Mouse (Mus musculus) frontal cortex, postnatal 25 days (tissue): ENCODE results near the gene Acad11.

Experiments used
- DNase-seq, 2 experiments: peaks; one replicate each; pipeline ENCODE4 v3.0.0; 2022; ENCODE audit warnings: low spot score in 2 of 2

Acad11 gene

DNA sequence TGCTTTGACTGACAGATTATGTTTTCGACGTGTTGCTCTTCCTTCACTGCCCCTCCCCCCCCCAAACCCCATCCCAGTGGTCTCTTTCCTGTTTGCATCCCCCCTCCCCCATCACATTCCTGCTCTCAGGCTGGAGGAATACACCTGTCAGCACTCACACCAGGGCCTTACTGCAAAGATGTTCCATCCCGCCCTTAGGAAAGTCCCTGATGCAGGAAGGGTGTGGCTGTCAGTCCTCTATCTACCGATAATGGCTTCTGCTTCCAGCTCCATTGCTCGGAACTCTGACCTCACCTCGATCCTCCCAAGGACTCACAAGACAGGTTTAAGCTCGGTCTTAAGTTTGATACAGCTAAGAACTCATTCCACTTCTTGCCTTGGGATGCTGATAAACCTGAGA lies 83.5 kb downstream of the Acad11 start:
- no peak for DNase-seq

DNA sequence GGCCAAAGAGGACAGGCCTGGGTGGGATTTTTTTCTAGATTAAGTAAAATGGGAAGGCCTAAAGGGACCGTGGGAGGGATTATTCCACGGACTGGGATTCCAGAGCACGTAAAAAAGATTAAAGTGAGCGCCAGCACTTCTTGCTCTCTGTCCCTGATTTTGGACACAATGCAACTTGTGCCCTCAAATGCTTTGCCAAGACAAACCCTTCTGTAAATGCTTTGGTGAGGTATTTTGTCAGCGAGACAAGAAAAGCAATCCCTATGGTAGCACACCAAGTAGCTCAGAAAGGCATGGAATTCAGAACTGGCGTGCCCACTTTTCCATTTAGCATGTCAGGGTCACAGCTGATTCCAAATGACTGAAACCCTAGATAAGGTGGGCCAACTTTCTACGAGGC lies 85.8 kb downstream of the Acad11 start:
- DNase-seq: no peak

DNA sequence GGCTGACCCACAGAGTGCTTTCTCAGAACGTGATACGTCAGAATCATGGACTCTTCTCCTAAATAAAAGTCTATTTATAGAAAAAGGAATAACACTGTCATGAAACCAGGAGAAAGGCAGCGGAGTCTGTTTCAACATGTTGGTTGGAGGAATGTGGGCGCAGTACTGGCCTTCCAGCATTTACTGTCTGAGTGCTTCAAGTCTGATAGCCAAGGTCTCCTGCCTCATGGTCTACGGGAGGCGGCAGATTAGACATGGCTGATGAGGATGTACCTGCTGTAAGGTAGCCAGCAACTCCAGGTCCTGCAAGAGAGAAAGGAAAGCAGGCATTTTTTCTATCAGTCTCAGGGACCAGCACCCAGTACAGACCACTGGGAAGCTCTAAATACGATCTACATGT lies 88.9 kb downstream of the Acad11 start:
- no peak for DNase-seq

DNA sequence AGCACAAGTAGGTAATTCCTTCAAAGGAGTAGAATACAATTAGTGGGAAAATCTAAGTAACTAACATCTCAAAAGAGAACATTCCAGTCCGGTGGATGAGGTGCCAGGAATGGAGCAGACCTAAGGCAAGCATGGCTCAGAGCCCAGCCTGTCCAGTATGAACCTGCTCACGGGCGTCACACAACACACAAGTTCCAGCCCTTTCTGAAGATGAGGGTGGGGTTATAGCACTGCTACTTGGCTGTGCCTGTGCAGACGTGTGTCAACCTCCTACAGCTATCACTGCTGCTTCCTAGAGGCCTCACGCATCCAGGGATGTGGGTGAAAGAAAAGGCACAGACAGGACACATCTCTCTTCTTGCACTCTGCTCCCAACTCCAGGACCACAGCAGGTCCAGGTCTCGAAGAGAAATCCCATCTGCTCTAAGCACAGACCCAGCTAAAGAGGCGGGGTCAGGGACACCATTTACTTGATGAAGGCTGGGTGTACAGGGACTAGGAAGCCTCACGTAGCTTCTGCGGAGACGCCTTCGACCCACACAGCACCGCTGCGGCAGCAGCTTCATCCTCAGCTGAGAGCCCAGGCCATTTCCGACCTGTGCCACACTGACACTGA lies 92.0 kb downstream of the Acad11 start:
- no peak for DNase-seq

DNA sequence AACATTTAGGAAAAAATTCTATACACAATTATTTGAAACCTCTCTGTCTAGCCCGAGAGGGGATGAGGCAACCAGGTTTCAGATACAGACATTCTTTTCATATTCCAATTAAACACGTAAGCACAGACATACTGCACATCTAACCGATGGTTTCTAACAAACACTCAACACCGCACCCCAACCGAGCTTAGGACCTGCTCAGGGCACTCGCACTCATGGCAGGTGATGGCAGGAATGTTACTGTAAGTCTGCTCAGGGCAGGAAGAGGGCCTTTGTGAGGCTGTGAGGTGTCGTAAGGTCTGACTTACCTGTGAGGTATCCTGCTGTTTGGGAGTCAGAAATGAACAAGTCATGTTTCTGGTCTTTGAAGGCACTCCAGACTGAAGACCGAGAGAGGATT lies 93.3 kb downstream of the Acad11 start:
- no peak for DNase-seq

DNA sequence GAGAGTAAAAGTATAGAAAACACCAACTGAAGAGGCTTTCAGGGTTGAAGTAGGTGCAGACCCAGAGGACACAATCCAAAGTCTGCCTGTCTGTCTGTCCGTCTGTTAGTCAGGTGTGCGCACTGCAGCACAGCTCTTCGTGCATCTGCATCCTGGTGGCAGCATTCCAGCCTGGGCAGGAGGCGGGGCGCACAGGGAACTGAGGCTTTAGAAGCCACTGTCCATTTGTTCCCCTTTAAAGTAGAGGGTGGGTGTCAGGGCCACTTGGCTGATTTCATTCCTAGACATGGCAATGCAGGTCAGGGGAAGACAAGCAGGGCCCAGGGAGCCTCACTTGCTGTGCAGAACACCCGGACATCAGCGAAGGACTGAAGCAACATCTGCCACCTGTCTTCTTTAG lies 94.1 kb downstream of the Acad11 start:
- DNase-seq: no peak

DNA sequence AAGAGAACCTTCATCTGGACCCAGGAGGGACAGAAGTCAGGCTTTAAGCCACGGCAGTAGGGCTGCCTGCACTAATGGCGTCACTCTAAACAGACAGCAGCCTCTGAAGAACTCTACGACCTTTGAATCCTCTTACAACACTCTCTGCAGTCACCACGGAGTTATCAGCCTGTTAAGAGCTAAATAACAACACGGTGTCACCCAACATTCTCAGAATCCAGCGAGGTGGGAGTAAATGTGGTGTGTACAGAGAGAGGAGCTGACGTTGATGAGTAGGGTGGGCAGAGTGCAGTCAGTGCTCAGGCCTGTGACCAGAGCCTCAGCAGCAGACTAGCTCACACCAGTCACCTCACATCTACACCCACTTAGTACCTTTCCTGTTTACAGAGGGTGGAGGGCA lies 97.9 kb downstream of the Acad11 start:
- DNase-seq: no peak

DNA sequence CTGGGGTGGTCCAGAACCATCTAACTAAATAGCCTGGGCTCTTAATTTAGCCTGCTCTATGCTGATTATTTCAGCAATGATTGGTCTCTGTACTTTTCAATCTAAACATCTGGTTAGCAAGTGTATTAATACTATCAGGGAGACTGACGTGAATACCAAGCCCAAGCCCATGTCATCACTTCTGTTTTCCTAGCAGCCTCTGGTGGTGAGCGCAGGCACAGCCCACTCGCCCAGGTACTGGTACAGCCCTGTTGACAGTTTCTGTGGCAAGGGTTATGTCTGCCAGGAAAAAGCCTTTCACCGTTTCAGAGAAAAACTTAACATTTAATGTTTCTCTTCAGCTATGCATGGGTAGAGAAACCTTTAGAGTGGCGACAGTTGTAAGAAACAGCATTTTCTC lies 101.0 kb downstream of the Acad11 start:
- no peak for DNase-seq

DNA sequence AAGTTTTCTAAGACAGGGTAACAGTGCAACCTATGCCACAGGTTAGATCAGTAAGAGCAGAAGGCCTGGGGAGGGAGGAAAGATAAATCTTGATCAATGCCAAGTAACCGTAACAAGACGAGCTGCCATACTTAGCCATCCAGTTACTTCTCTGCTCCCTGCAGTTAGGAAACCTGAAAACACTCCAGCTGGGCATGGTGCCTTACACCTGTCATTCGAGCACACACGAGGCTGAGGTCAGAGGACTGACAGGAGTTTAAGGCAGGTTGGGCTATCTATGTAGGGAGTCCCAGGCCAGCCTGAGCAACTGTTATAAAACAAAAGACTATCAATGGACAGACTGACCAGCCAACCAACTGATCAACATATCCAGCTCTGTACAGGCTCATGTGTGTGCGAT lies 102.7 kb downstream of the Acad11 start:
- DNase-seq: no peak

DNA sequence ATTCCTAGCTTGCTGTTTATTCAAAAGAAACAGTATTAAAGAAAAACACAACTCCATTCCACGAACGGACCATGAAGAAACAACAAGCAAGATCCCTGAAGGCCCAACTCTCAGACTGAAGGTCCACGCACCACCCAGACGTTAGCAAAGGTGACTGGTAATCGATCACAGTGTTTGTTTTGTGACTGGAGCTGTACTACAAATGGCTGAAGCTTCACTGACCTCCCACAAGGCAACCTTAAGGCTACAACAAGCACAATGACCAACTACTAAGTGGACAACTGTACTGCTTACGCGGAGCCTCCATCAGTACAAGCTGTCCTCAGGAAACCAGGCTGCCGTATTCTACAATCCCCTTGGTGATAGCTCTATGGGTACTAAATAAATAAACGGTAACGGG lies 106.8 kb downstream of the Acad11 start:
- DNase-seq: no peak

DNA sequence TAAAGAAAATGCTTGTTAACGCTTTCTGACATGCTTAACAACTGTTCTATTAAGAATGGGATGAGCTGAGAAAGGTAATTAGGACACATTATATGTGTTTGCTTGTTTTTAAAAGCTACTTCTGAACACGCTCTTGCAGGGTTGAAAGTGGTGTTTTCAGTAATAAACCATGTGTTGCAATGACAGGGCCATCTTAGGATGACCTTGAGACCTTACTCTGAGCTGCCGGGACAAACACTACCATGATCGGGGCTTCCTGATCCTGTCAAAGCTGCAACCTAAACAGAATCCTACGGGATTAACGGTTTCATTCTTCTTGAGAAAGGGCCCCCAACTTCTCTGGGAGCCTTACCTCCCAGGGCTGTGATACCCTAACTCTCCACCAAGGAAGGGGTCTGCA lies 108.5 kb downstream of the Acad11 start:
- DNase-seq: no peak

DNA sequence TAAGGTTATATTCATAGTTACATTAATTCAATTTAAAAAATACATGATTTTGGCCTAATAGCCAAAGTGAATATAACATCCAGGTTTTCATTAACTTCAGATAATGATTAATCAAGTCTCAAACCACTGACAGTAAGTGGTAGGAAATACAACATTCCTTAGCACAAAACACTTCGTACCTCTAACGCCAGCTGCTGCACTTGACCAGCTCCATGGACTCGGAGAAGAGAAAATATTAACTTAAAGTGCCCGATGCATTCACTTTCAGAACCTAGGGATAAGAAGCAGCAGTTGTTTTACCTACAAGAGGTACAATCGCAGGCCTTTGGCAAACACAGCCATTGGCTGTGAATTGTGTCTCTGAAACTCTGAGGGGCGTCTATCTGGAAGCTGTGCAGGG lies 109.2 kb downstream of the Acad11 start:
- DNase-seq: no peak
